Mouse (Mus musculus): ENCODE results near the gene Ajm1. TPM values are rescaled to one million over a fixed set of nuclear protein-coding genes. Genes with fewer than 3 reads are reported as not detected.

The Ajm1 gene
- polyA plus RNA-seq, 1 experiment from 2014 or later, result 0.93 TPM

DNA sequence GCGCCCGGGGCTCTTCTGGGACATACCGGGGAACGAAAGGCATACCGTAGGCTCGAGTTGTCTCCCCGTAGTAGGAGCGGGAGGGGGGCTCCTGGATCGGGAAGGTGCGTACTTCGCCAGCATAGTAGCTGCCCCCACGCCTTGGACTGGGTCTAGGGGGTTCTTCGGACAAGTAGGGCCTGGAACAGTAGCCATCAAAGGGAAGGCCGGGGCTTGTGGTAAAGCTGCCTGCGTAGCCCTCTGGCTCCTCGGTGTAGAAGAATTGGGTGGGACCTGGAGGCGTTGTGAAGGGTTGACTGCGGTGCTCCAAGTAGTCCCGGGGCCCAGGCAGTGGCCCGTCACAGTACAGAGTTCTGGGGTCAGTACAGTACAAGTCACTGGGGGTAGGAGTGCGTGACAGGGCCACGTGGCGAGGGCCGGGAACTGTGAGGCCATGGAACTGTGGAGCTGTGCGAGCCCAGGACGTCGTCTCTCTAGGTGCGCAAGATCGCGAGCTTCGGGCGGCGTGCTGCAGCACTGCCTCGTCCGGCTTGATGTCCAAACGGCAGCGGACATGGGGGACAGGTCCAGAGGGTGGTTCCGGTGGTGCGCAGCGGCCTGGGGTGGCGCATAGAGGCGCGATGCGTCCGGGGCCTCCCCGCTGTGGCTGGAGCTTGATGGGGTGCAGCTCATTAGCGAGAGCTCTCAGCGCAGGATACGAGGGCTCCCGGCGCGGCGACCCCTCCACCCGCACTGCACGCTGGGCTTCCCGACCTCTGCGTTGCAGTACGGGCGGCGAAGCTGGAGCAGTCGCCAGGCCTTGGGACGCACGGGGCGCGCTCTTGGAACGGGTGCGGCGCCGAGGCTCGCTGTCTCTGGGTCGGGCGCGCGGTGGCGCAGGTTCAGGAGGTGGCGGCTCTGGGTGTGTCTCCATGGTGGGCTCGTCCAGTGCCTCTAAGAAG is 2.5 kb downstream of the Ajm1 start:
- 0 out of 2 replicates have a peak, but pooled peaks cover 4% of the 10 kb centered on the region for H3K9me3 ChIP-seq (ENCODE audit: control insufficient read depth, low read length)
- no peaks in the 10 kb centered on the region for H3K36me3 ChIP-seq (ENCODE audit: control insufficient read depth, insufficient read depth, low read length)
- no peak for ATAC-seq
- peak overlapping the region; percentile 54 for H3K9ac ChIP-seq (ENCODE audit: low read depth, low read length)
- no peak overlapping the region for H3K27ac ChIP-seq (ENCODE audit: low read length)
- peak overlapping the region; percentile 36 for H3K4me3 ChIP-seq (ENCODE audit: low read length)
- 10% methylated on average over 77 of the region's 77 CpGs for WGBS
- peak overlapping the region; percentile 62 for H3K4me2 ChIP-seq (ENCODE audit: low read depth, low read length)
- H3K4me1 ChIP-seq (ENCODE audit: control insufficient read depth, insufficient read depth, low read length), result peaks cover 73% of the 10 kb centered on the region
- H3K27me3 ChIP-seq (replicated peaks; ENCODE audit: control insufficient read depth, insufficient read depth, low read length), result peaks cover 49% of the 10 kb centered on the region

DNA sequence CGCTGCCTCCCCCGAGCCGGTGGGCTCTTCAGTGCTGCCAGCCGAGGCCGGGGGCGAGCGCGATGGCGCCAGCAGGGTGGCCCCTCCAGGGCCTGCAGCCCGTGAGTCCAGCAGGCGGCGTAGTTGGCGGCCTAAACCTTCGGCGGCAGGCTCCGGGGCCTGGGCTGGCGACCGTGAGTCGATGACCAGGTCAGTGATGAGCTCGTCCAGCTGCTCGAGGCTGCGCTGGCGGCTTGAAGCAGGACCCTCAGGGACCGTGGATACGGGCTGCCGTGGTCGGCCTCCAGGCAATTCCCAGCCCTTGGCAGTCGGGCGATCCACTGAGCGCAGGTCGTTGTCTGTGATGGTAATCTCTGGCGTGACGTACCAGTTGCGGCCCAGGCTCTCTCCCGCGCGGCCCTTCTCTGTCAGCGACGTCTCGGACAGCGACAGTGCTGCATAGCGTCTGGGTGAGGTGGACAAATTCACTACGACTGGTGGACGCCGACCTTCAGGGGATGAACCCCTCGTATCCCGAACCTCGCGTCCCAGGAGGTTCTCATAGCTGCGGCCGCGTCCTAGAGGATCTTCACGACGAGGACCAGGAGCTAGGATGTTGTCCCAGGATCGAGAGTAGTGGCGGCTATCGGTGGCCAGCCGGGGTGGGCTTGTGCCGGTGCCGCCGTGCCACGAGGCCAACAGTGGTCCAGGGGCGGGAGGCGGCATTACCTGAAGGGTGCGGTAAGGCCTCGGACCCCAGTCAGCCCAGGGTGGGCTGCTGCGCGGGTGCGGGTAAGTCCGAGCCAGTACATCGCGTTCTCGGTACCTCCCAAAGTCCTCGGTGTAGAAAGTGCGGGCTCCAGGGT is 3.4 kb downstream of the Ajm1 start:
- peak overlapping the region; percentile 50 for H3K9ac ChIP-seq (ENCODE audit: low read depth, low read length)
- ATAC-seq, result no peak
- WGBS, result 11% methylated on average over 75 of the region's 75 CpGs
- no peak overlapping the region for H3K27ac ChIP-seq (ENCODE audit: low read length)
- H3K27me3 ChIP-seq (replicated peaks; ENCODE audit: control insufficient read depth, insufficient read depth, low read length), result peaks cover 49% of the 10 kb centered on the region
- H3K9me3 ChIP-seq (ENCODE audit: control insufficient read depth, low read length), result 0 out of 2 replicates have a peak, but pooled peaks cover 4% of the 10 kb centered on the region
- H3K36me3 ChIP-seq (ENCODE audit: control insufficient read depth, insufficient read depth, low read length), result no peaks in the 10 kb centered on the region
- H3K4me3 ChIP-seq (ENCODE audit: low read length), result peak overlapping the region; percentile 36
- peaks cover 80% of the 10 kb centered on the region for H3K4me1 ChIP-seq (ENCODE audit: control insufficient read depth, insufficient read depth, low read length)
- peak overlapping the region; percentile 23 for H3K4me2 ChIP-seq (ENCODE audit: low read depth, low read length)

GRCm38 (mm10) chr2:25576965-25577891 is 4.3 kb downstream of the Ajm1 start:
- peak overlapping the region; percentile 36 for H3K4me3 ChIP-seq (ENCODE audit: low read length)
- H3K27me3 ChIP-seq (replicated peaks; ENCODE audit: control insufficient read depth, insufficient read depth, low read length), result peaks cover 49% of the 10 kb centered on the region
- H3K9me3 ChIP-seq (ENCODE audit: control insufficient read depth, low read length), result 0 out of 2 replicates have a peak, but pooled peaks cover 4% of the 10 kb centered on the region
- H3K4me1 ChIP-seq (ENCODE audit: control insufficient read depth, insufficient read depth, low read length), result peaks cover 79% of the 10 kb centered on the region
- peak overlapping the region; percentile 50 for H3K9ac ChIP-seq (ENCODE audit: low read depth, low read length)
- WGBS, result 24% methylated on average over 92 of the region's 92 CpGs
- peak overlapping the region; percentile 23 for H3K4me2 ChIP-seq (ENCODE audit: low read depth, low read length)
- H3K27ac ChIP-seq (ENCODE audit: low read length), result no peak overlapping the region
- ATAC-seq, result no peak
- no peaks in the 10 kb centered on the region for H3K36me3 ChIP-seq (ENCODE audit: control insufficient read depth, insufficient read depth, low read length)

DNA sequence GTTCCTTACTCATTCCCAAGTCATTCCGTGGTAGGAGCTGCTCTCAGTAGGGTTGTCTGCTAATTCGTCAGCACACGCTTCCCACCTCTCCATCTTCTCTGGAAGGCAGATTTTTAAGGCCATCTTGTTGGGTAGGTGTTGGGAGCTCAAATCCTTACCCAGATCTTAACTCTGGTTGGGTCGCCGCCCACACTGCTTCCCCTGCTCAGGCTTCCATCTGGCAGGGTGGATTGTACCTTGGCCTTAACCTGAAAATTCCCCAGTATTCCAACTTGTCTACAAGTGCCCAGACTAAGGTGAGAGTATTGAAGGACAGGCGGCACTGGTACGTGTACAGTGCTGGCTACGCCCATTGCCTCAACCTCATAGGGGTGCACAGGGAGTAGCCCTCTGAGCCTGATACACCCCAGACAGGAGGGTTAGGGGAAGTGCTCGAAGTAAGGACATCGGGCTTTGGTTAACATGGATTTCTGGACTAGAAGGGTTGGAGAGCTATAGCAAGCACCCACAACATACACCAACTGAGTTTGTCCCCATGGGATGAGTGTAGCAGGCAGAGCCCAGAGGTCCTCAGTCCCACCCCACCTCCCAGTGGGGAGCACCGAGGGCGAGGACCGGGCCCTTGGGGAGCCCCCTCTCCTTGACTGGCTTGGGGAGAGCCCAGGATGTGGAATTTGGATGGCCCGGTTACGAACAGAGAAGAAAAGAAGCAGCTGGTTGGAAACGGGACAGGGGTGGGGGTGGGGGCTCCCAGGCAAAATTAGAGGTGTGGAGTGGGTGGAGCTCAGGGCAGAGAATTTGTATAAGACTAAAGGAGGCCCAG is 5.3 kb downstream of the Ajm1 start:
- H3K4me2 ChIP-seq (ENCODE audit: low read depth, low read length), result peak overlapping the region; percentile 81
- peak overlapping the region; percentile 69 for H3K4me3 ChIP-seq (ENCODE audit: low read length)

DNA sequence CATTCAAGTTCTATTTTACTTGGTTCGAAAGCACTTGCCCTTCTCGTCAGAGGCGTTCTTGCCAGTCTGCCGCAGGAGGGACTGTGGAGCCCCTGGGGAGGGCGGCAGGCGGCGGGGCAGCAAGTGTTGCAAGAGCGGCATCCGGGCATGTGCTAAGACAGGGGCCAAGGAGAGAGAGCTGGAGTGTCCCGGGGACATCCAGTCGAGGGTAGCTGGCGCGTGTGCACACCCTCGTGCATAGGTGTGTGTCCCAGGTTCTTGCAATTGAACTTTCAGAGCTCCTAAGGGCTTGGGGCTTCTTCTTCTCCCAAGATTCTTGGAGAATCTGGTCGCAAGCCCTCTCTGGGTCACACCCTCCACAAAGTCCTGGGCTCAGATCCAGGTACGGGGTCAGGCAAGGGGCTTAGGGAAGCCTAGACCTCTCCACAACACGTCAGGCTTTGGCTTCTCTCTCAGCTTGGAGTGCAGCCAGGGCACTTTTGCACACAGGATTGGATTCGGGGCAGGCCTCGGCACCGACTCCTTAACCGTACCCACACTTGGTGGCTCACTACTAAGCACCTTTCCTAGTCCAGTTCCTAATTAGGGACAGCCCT is 6.0 kb downstream of the Ajm1 start:
- H3K4me3 ChIP-seq (ENCODE audit: low read length), result peak overlapping the region; percentile 69
- 12% methylated on average over 21 of the region's 21 CpGs for WGBS
- peak overlapping the region; percentile 93 for H3K27ac ChIP-seq (ENCODE audit: low read length)
- H3K27me3 ChIP-seq (replicated peaks; ENCODE audit: control insufficient read depth, insufficient read depth, low read length), result peaks cover 48% of the 10 kb centered on the region
- no peak for ATAC-seq
- H3K4me2 ChIP-seq (ENCODE audit: low read depth, low read length), result peak overlapping the region; percentile 81
- H3K9ac ChIP-seq (ENCODE audit: low read depth, low read length), result peak overlapping the region; percentile 81
- H3K36me3 ChIP-seq (ENCODE audit: control insufficient read depth, insufficient read depth, low read length), result no peaks in the 10 kb centered on the region
- H3K4me1 ChIP-seq (ENCODE audit: control insufficient read depth, insufficient read depth, low read length), result peaks cover 68% of the 10 kb centered on the region
- 0 out of 2 replicates have a peak, but pooled peaks cover 4% of the 10 kb centered on the region for H3K9me3 ChIP-seq (ENCODE audit: control insufficient read depth, low read length)

More for the DNA sequence above, 5.3 kb downstream of the Ajm1 start:
- Histone ChIP-seq H3K36me3 (ENCODE audit: control insufficient read depth, insufficient read depth, low read length) (no peaks in the 10 kb centered on the region), H3K4me1 (ENCODE audit: control insufficient read depth, insufficient read depth, low read length) (peaks cover 74% of the 10 kb centered on the region), H3K27ac (ENCODE audit: low read length) (peak overlapping the region; percentile 93), H3K27me3 (replicated peaks; ENCODE audit: control insufficient read depth, insufficient read depth, low read length) (peaks cover 49% of the 10 kb centered on the region), H3K9ac (ENCODE audit: low read depth, low read length) (peak overlapping the region; percentile 81; the same call in 1 of the 2 replicates), H3K9me3 (ENCODE audit: control insufficient read depth, low read length) (0 out of 2 replicates have a peak, but pooled peaks cover 4% of the 10 kb centered on the region)
- ATAC-seq, result no peak
- 79% methylated on average over 16 of the region's 16 CpGs for WGBS

GRCm38 (mm10) chr2:25574579-25575431 is 6.8 kb downstream of the Ajm1 start, which contains the start of the genes Mamdc4 and Phpt1:
TSS of gene Mamdc4 (minus strand) at chr2:25574845.
TSS of gene Phpt1 (minus strand) at chr2:25575224.
- Histone ChIP-seq H3K27ac (ENCODE audit: low read length) (peak within 1 kb of the TSS; percentile 93), H3K4me1 (ENCODE audit: control insufficient read depth, insufficient read depth, low read length) (peaks cover 61% of the 10 kb centered on the region), H3K27me3 (replicated peaks; ENCODE audit: control insufficient read depth, insufficient read depth, low read length) (peaks cover 40% of the 10 kb centered on the region), H3K9me3 (ENCODE audit: control insufficient read depth, low read length) (0 out of 2 replicates have a peak, but pooled peaks cover 4% of the 10 kb centered on the region), H3K4me3 (ENCODE audit: low read length) (peak within 1 kb of the TSS; percentile 69), H3K36me3 (ENCODE audit: control insufficient read depth, insufficient read depth, low read length) (no peaks in the 10 kb centered on the region), H3K9ac (ENCODE audit: low read depth, low read length) (peak within 1 kb of the TSS; percentile 81), H3K4me2 (ENCODE audit: low read depth, low read length) (peak within 1 kb of the TSS; percentile 93)
- WGBS, result under 1% methylated on average over 43 of the region's 45 CpGs
- ATAC-seq, result peak; percentile 91

DNA sequence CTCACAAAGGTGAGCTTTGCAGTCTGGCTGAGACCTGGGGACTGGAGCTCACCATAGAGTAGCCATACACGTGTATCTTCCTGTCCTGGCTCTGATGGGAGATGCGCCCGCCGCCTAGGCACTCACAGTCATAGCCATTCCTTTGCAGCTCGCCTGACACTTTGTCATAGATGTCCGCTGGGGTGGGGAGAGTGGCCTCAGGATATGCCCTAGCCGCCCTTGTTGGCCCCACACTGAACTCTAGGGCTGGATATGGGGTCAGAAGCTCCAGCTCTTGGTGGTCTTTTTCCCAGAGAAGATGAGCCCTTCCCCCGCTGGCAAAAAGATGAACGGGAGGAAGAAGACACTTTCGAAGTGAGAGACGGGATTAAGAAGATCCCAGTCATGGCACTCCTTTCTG is 7.4 kb downstream of the Ajm1 start:
- H3K4me3 ChIP-seq (ENCODE audit: low read length), result peak overlapping the region; percentile 69
- 0 out of 2 replicates have a peak, but pooled peaks cover 4% of the 10 kb centered on the region for H3K9me3 ChIP-seq (ENCODE audit: control insufficient read depth, low read length)
- peak overlapping the region; percentile 93 for H3K4me2 ChIP-seq (ENCODE audit: low read depth, low read length)
- ATAC-seq, result no peak
- H3K27ac ChIP-seq (ENCODE audit: low read length), result peak overlapping the region; percentile 93
- H3K36me3 ChIP-seq (ENCODE audit: control insufficient read depth, insufficient read depth, low read length), result no peaks in the 10 kb centered on the region; the same call in 1 of the 2 replicates
- peaks cover 54% of the 10 kb centered on the region for H3K4me1 ChIP-seq (ENCODE audit: control insufficient read depth, insufficient read depth, low read length)
- peaks cover 34% of the 10 kb centered on the region for H3K27me3 ChIP-seq (replicated peaks; ENCODE audit: control insufficient read depth, insufficient read depth, low read length)
- H3K9ac ChIP-seq (ENCODE audit: low read depth, low read length), result peak overlapping the region; percentile 81
- whole genome bisulfite sequencing, result 12% methylated on average over 11 of the region's 11 CpGs
